Mouse (Mus musculus) embryonic facial prominence, embryonic 14.5 days (tissue): ENCODE measurements around the gene Trit1. TPM values are rescaled to one million over a fixed set of nuclear protein-coding genes. Genes with fewer than 3 reads are reported as not detected.

ENCODE experiments used
- ATAC-seq: fragments of 200-750 bp; cut with Nextera tagmentation; 2 replicates; pipeline ENCODE4 v1.8.0; 2017; ENCODE audit warnings: low read depth, moderate number of reproducible peaks, moderate TSS enrichment
- DNase-seq: peaks from one replicate; pipeline ENCODE4 v3.0.0-alpha.2; 2015; ENCODE audit warnings: low spot score
- H3K27ac ChIP-seq: fragments of 300-500 bp; sonication (generic); replicated peaks from 2 replicates; pipeline ENCODE4 v1.5.1; 2014; ENCODE audit warnings: low read depth, mild to moderate bottlenecking, low read length, moderate library complexity
- H3K27me3 ChIP-seq: fragments of 300-500 bp; sonication (generic); replicated peaks from 2 replicates; pipeline ENCODE4 v1.6.1; 2014; ENCODE audit warnings: low read length; ENCODE audit not compliant: control insufficient read depth, insufficient read depth
- H3K36me3 ChIP-seq: fragments of 300-500 bp; sonication (generic); 2 replicates; pipeline ENCODE4 v1.6.1; 2014; ENCODE audit warnings: low read length, mixed read lengths; ENCODE audit not compliant: control insufficient read depth, insufficient read depth
- H3K4me1 ChIP-seq: fragments of 300-500 bp; sonication (generic); 2 replicates; pipeline ENCODE4 v1.6.1; 2014; ENCODE audit warnings: antibody characterized with exemption, low read length; ENCODE audit not compliant: control insufficient read depth, insufficient read depth
- H3K4me2 ChIP-seq: fragments of 300-500 bp; sonication (generic); 2 replicates; pipeline ENCODE4 v1.6.1; 2014; ENCODE audit warnings: low read depth, mild to moderate bottlenecking, low read length, moderate library complexity, mixed read lengths
- H3K4me3 ChIP-seq: fragments of 300-500 bp; sonication (generic); 2 replicates; pipeline ENCODE4 v1.5.1; 2014; ENCODE audit warnings: low read depth, mild to moderate bottlenecking, low read length
- H3K9ac ChIP-seq: fragments of 300-500 bp; sonication (generic); 2 replicates; pipeline ENCODE4 v1.6.1; 2014; ENCODE audit warnings: low read depth, mild to moderate bottlenecking, low read length, moderate library complexity, mixed read lengths
- H3K9me3 ChIP-seq: fragments of 300-500 bp; sonication (generic); 2 replicates; pipeline ENCODE4 v1.6.1; 2016; ENCODE audit warnings: low read length; ENCODE audit not compliant: control insufficient read depth
- WGBS: fragments of 180-500 bp; shearing (Covaris S2); extraction: QIAGEN DNeasy Blood & Tissue Kit; methylation state at CpG from one replicate; pipeline ENCODE4 v1.1.7; 2014; 5-methylcytosine and 5-hydroxymethylcytosine counted together
- polyA plus RNA-seq: library from polyadenylated mRNA; unstranded; fragments of >200 nt; fragmentation: Nextera tagmentation; extraction: Ambion mirVana; gene quantifications from 2 replicates; pipeline ENCODE4 v1.2.1, GENCODE M21; 2014

Trit1 gene
- polyA plus RNA-seq, 1 experiment from 2014 or later, result 18.8 TPM

DNA sequence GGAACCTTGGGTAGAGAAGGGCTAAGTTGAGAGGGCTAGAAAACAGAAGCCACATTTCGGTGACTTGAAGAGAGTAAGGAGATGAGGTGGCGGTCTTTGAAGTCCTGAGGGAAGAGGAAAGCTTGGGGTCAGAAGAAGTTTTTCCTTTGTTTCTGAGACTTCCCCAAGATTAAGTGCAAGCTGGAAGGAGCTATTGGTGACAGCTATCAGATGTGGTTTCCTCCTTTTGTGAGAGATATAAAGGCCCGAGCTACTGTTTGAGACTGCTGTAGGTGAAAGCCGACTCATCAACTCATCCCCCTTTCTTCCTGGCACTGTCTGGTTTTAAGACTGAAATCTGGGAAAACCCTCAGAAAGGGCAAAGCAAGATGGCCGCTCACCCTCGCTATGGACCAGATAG lies 52.2 kb downstream of the Trit1 start:
- no peaks in the 10 kb centered on the region for H3K4me1 ChIP-seq
- H3K9ac ChIP-seq, result no peak overlapping the region
- H3K9me3 ChIP-seq, result no peaks in the 10 kb centered on the region
- 79% methylated on average over 6 of the region's 6 CpGs for WGBS
- no peaks in the 10 kb centered on the region for H3K27me3 ChIP-seq
- no peak overlapping the region for H3K27ac ChIP-seq
- H3K4me2 ChIP-seq, result no peak overlapping the region
- DNase-seq, result no peak
- H3K4me3 ChIP-seq, result no peak overlapping the region
- H3K36me3 ChIP-seq, result no peaks in the 10 kb centered on the region
- ATAC-seq, result no peak

DNA sequence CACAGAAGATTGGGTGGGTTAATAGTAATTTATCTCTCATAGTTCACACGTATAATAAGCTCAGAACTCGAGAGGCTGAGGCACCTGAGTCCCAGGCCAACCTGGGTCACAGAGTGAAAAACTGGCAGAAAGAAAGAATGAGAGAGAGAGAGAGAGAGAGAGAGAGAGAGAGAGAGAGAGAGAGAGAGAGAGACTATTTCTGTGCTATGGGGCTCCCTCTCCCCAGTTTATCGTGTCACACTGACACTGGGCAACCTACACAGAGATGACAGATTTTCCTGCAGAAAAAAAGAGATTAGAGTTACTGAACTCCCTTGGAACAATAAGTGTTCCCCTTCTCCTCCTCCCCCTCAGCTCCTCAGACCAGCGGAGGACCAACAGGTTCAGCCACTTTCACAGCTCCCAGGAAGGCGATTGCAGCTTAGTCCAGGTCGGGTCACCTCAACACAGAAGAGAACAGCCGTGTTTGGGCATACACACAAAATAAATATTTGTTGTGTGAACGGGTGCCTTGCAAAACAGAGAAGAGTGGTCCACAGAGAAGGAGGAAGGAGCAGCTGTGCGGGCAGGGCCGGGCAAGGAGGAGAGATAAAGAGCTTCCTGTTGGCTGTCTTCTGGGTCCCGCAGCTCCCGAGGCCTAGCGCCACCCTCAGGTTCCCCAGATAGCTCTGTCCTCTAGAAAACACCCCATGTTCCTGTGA lies 55.0 kb downstream of the Trit1 start:
- H3K27me3 ChIP-seq, result no peaks in the 10 kb centered on the region
- H3K9ac ChIP-seq, result 0 out of 2 replicates have a peak overlapping the region, but pooled peaks have one; percentile 10
- H3K4me3 ChIP-seq, result no peak overlapping the region
- no peaks in the 10 kb centered on the region for H3K9me3 ChIP-seq
- no peaks in the 10 kb centered on the region for H3K4me1 ChIP-seq
- WGBS, result 10% methylated on average over 12 of the region's 13 CpGs
- H3K4me2 ChIP-seq, result peak overlapping the region; percentile 34; the same call in 1 of the 2 replicates
- peak; percentile 88 for ATAC-seq
- no peak overlapping the region; the same call in 1 of the 2 replicates for H3K27ac ChIP-seq
- peak; percentile 64 for DNase-seq
- H3K36me3 ChIP-seq, result no peaks in the 10 kb centered on the region

DNA sequence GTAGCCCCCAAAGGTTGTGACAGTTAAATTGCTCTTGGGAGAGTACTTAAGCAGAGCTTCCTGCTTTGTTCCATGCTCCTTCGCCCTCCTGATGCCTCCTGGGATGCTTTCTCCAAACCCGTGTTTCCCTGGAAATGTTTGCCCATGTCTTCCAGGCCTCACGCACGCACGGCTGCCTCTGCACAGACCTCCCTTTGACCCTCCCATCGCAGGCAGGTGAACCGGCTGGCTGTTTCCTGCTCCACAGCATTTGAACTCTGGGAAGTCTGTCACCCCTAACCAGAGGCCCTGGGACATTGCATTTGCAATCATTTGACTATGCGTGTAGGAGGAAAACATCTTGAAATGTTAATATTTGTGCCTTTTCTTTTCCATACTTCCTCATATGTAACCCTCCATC lies 60.5 kb downstream of the Trit1 start:
- Histone ChIP-seq H3K4me3 (no peak overlapping the region), H3K27me3 (no peaks in the 10 kb centered on the region), H3K9ac (no peak overlapping the region), H3K9me3 (no peaks in the 10 kb centered on the region), H3K27ac (no peak overlapping the region), H3K36me3 (no peaks in the 10 kb centered on the region), H3K4me2 (no peak overlapping the region), H3K4me1 (no peaks in the 10 kb centered on the region)
- ATAC-seq (no peak), DNase-seq (no peak)
- 48% methylated on average over 8 of the region's 8 CpGs for WGBS

DNA sequence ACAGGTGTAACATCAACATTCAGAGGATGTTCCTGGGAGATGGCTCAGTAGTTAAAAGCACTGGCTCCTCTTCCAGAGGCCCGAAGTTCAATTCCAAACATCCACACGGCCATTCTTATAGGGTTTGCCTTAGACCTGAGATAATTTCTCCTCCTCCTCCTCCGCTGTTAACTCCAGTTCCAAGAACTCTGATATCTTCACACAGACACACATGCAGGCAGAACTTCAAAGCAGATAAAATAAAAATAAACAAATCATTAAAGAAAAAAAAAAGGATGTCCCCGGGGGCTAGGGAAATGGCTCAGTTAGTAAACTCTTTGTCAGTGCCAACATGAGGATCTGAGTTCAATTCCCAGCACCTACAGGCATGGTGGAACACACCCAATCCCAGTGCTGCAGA lies 61.8 kb downstream of the Trit1 start:
- ATAC-seq (no peak), DNase-seq (no peak)
- Histone ChIP-seq H3K4me2 (no peak overlapping the region), H3K9ac (no peak overlapping the region), H3K4me3 (no peak overlapping the region), H3K27me3 (no peaks in the 10 kb centered on the region), H3K4me1 (no peaks in the 10 kb centered on the region), H3K27ac (no peak overlapping the region), H3K36me3 (no peaks in the 10 kb centered on the region), H3K9me3 (no peaks in the 10 kb centered on the region)
- WGBS, result 77% methylated on average over 4 of the region's 4 CpGs

DNA sequence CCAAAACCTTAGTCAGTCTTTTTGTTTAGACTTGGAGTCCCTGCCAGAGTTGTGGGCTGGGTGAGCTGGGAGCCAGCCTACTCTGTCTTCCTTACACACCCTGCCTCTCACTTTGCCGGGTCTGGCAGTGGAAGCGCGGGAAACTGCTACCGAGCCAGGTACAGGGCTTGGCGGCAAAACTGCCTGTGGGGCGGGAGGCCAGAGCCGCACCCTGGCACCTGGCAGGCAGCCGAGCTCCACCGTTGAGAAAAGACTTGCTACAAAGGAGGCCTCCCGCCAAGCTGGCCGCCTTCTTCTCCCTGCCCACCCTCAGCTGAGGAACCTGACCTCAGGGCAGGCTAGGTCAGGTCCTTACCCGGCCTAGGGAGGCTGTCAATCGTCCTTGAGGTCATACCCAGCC lies 64.4 kb downstream of the Trit1 start:
- WGBS, result 29% methylated on average over 13 of the region's 13 CpGs
- H3K4me3 ChIP-seq, result no peak overlapping the region
- H3K9ac ChIP-seq, result no peak overlapping the region
- peak; percentile 68 for DNase-seq
- no peaks in the 10 kb centered on the region for H3K27me3 ChIP-seq
- no peaks in the 10 kb centered on the region for H3K9me3 ChIP-seq
- H3K4me1 ChIP-seq, result no peaks in the 10 kb centered on the region
- H3K4me2 ChIP-seq, result no peak overlapping the region
- no peak overlapping the region for H3K27ac ChIP-seq
- peak; percentile 81 for ATAC-seq
- no peaks in the 10 kb centered on the region for H3K36me3 ChIP-seq

GRCm38 (mm10) chr4:123082283-123083163 lies 66.1 kb downstream of the Trit1 start:
- WGBS, result 69% methylated on average over 20 of the region's 20 CpGs

DNA sequence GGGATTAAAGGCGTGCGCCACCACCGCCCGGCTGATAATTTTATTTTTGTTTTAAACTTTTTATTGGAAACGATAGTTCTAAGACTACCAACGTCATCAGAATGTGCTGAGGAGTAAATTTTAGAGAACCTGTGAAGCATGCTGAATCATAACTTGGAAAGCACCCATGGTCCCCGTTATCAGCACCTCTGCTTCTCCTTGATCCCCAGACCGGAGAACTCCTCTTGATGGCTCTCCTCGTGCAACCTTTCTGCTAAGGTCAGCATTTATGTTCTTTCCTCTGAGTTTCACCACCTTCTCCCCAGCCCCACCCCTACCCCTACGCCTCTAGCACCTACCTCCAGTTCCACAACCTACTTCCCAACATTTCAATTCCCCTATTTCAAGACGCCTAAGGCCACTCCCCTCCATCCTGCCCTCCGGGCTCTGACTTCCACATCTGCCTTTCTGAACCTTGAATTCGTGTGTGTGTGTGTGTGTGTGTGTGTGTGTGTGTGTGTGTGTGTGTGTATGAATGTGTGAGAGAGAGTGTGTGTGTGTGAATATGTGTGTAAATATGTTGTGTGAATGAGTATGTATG lies 67.0 kb downstream of the Trit1 start:
- DNase-seq (no peak), ATAC-seq (no peak)
- Histone ChIP-seq H3K27me3 (no peaks in the 10 kb centered on the region), H3K27ac (no peak overlapping the region), H3K4me3 (no peak overlapping the region), H3K36me3 (no peaks in the 10 kb centered on the region), H3K4me1 (no peaks in the 10 kb centered on the region), H3K4me2 (no peak overlapping the region), H3K9me3 (peaks cover 5% of the 10 kb centered on the region; the same call in 1 of the 2 replicates), H3K9ac (no peak overlapping the region)
- 67% methylated on average over 13 of the region's 13 CpGs for WGBS

More at GRCm38 (mm10) chr4:123082283-123083163, 66.1 kb downstream of the Trit1 start:
- DNase-seq (peak; percentile 67), ATAC-seq (peak; percentile 62)
- Histone ChIP-seq H3K4me2 (no peak overlapping the region), H3K4me3 (no peak overlapping the region), H3K9ac (no peak overlapping the region), H3K4me1 (no peaks in the 10 kb centered on the region), H3K9me3 (peaks cover 5% of the 10 kb centered on the region; the same call in 1 of the 2 replicates), H3K36me3 (no peaks in the 10 kb centered on the region), H3K27ac (no peak overlapping the region), H3K27me3 (no peaks in the 10 kb centered on the region)

- H3K4me1 ChIP-seq, result no peaks in the 10 kb centered on the region
- H3K4me3 ChIP-seq, result no peak overlapping the region
- DNase-seq (no peak), ATAC-seq (no peak)
- no peak overlapping the region for H3K4me2 ChIP-seq
- H3K9ac ChIP-seq, result no peak overlapping the region
- H3K36me3 ChIP-seq, result no peaks in the 10 kb centered on the region
- 70% methylated on average over 2 of the region's 2 CpGs for WGBS
- peaks cover 5% of the 10 kb centered on the region; the same call in 1 of the 2 replicates for H3K9me3 ChIP-seq
- H3K27me3 ChIP-seq, result no peaks in the 10 kb centered on the region
- no peak overlapping the region for H3K27ac ChIP-seq
Observed at GRCm38 (mm10) chr4:123085290-123085689, 68.9 kb downstream of the Trit1 start.
